Mouse (Mus musculus): ENCODE data around the gene Mob3b.

GRCm38 (mm10) chr4:34911401-34911800, 245.9 kb downstream of the Mob3b start:
- TF ChIP-seq CTCF (IDR thresholded peaks at IDR 0.05; ENCODE audit: low read depth) (no peak), EP300 (IDR thresholded peaks at IDR 0.05; ENCODE audit: low read depth) (no peak)
